Mouse (Mus musculus): ENCODE data around the gene Mboat2.

DNA sequence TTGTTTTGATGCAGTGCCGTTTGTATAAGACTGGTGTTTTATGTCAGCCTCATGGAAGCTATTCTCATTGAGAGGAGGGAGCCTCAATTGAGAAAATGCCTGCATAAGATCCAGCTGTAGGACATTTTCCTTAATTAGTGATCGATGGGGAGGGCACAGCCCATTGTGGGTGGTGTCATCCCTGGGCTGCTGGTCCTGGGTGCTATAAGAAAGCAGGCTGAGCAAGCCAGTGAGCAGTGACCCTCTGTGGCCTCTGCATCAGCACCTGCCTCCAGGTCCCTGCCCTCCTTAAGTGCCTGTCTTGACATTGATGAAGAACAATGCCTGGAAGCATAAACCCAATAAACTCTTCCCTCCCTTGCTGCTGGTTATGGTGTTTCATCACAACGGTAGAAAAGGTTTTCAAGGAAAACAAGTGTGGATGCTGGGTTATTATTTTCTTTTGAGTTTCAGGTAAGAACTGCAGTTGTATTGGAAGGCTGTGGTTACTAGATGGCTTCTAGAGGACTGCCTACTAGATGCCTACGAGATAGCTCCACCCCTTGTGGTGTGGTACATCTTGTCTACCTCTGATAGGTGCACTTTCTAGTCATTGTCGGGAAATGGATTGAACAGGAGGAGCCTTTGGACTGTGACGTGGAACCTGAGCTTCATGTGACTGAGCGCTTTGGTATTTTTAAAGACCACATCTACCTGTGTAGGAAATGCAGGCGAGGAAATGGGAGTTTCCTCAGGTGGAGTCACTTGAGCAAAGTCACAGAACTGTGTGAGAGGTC, 60.2 kb downstream of the Mboat2 start:
- no peak for TF ChIP-seq CTCF (conservative IDR thresholded peaks at IDR 0.05 in 1 of 2, IDR thresholded peaks at IDR 0.05 in 1 of 2; ENCODE audit: low read depth in 2 of 2, low read length in 2 of 2)
- no peak for TF ChIP-seq POLR2A (IDR thresholded peaks at IDR 0.05; ENCODE audit: low read depth, low read length)
- no peak for TF ChIP-seq MAX (IDR thresholded peaks at IDR 0.05; ENCODE audit: low read length)
- TF ChIP-seq CHD1 (IDR thresholded peaks at IDR 0.05; ENCODE audit: low read depth, low read length) = no peak
- no peak for TF ChIP-seq CHD2 (IDR thresholded peaks at IDR 0.05; ENCODE audit: low read length)
- no peak for TF ChIP-seq BHLHE40 (IDR thresholded peaks at IDR 0.05; ENCODE audit: low read depth, low read length)
- no peak for TF ChIP-seq ZC3H11A (IDR thresholded peaks at IDR 0.05; ENCODE audit: low read depth, low read length)
- no peak for TF ChIP-seq MYC (IDR thresholded peaks at IDR 0.05; ENCODE audit: low read depth, low read length)
- TF ChIP-seq JUND (conservative IDR thresholded peaks at IDR 0.05; ENCODE audit: low read depth, low read length) = no peak
- no peak for TF ChIP-seq SMC3 (IDR thresholded peaks at IDR 0.05; ENCODE audit: low read depth, low read length)
- TF ChIP-seq EP300 (IDR thresholded peaks at IDR 0.05; ENCODE audit: low read length) = no peak
- TF ChIP-seq GABPA (IDR thresholded peaks at IDR 0.05; ENCODE audit: insufficient replicate concordance, low read depth, low read length) = no peak
- no peak for TF ChIP-seq JUN (IDR thresholded peaks at IDR 0.05; ENCODE audit: insufficient read depth, low read depth, low read length)

Measured in CH12.LX (cell line).